Mouse (Mus musculus) embryonic facial prominence, embryonic 11.5 days (tissue): ENCODE measurements around the gene Muc3. TPM values are rescaled to one million over a fixed set of nuclear protein-coding genes. Genes with fewer than 3 reads are reported as not detected.
"Not testable (repeated sequence)": the region's sequence is repeated elsewhere in the genome, so short reads cannot be mapped to it uniquely, and the experiment has no call there.

Experiments
- ATAC-seq: fragments of 200-750 bp; cut with Nextera tagmentation; replicated peaks from 2 replicates; pipeline ENCODE4 v1.8.0; 2017; ENCODE audit warnings: low read depth; ENCODE audit not compliant: insufficient number of reproducible peaks, low FRiP score, low TSS enrichment
- DNase-seq: peaks from one replicate; pipeline ENCODE4 v3.0.0-alpha.2; 2015; ENCODE audit warnings: low spot score
- H3K27ac ChIP-seq: fragments of 300-500 bp; sonication (generic); replicated peaks from 2 replicates; pipeline ENCODE4 v1.5.1; 2014; ENCODE audit warnings: mild to moderate bottlenecking, low read depth, low read length, control low read depth
- H3K27me3 ChIP-seq: fragments of 300-500 bp; sonication (generic); 2 replicates; pipeline ENCODE4 v1.6.1; 2014; ENCODE audit warnings: mild to moderate bottlenecking, low read length, moderate library complexity, mixed read lengths; ENCODE audit not compliant: control insufficient read depth, insufficient read depth
- H3K36me3 ChIP-seq: fragments of 300-500 bp; sonication (generic); replicated peaks from 2 replicates; pipeline ENCODE4 v1.6.1; 2014; ENCODE audit warnings: low read depth, mild to moderate bottlenecking, low read length, moderate library complexity, mixed read lengths; ENCODE audit not compliant: control insufficient read depth, insufficient read depth
- H3K4me1 ChIP-seq: fragments of 300-500 bp; sonication (generic); 2 replicates; pipeline ENCODE4 v1.6.1; 2014; ENCODE audit warnings: low read length, mixed read lengths; ENCODE audit not compliant: control insufficient read depth, insufficient read depth
- H3K4me2 ChIP-seq: fragments of 300-500 bp; sonication (generic); 2 replicates; pipeline ENCODE4 v1.6.1; 2014; ENCODE audit warnings: low read depth, mild to moderate bottlenecking, control low read depth, low read length, moderate library complexity
- H3K4me3 ChIP-seq: fragments of 300-500 bp; sonication (generic); 2 replicates; pipeline ENCODE4 v1.5.1; 2014; ENCODE audit warnings: low read depth, low read length, control low read depth
- H3K9ac ChIP-seq: fragments of 300-500 bp; sonication (generic); replicated peaks from 2 replicates; pipeline ENCODE4 v1.6.1; 2014; ENCODE audit warnings: mild to moderate bottlenecking, control low read depth, low read length
- H3K9me3 ChIP-seq: fragments of 300-500 bp; sonication (generic); replicated peaks from 2 replicates; pipeline ENCODE4 v1.6.1; 2016; ENCODE audit warnings: mild to moderate bottlenecking, low read length, inconsistent platforms, mixed read lengths; ENCODE audit not compliant: control insufficient read depth
- WGBS: fragments of 180-500 bp; shearing (Covaris S2); extraction: QIAGEN DNeasy Blood & Tissue Kit; methylation state at CpG from one replicate; pipeline ENCODE4 v1.1.7; 2014; 5-methylcytosine and 5-hydroxymethylcytosine counted together
- polyA plus RNA-seq: library from polyadenylated mRNA; unstranded; fragments of >200 nt; fragmentation: Nextera tagmentation; extraction: Ambion mirVana; gene quantifications from 2 replicates; pipeline ENCODE4 v1.2.1, GENCODE M21; 2014

The Muc3 gene
- polyA plus RNA-seq, result not detected in 2 replicates

DNA sequence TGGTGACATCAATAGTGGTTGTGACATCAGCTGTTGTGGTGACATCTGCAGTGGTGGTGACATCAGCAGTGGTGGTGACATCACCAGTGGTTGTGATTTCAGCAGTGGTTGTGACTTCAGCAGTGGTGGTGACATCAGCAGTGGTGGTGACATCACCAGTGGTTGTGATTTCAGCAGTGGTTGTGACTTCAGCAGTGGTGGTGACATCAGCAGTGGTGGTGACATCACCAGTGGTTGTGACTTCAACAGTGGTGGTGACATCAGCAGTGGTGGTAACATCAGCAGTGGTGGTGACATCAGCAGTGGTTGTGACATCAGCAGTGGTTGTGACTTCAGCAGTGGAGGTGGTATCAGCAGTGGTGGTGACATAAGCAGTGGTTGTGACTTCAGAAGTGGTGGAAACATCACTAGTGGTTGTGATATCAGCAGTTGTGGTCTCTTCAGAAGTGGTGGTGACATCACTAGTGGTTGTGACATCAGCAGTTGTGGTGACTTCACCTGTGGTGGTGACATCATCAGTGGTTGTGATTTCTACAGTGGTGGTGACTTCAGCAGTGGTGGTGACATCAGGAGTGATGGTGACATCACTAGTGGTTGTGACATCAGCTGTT lies at the start of gene Muc3:
Gene Muc3 (minus strand): TSS at position 51 of the 611 bp plus-strand sequence.
- not testable (repeated sequence) for H3K4me3 ChIP-seq, H3K36me3 ChIP-seq, H3K27me3 ChIP-seq, H3K4me2 ChIP-seq, ATAC-seq, H3K9ac ChIP-seq, DNase-seq, H3K27ac ChIP-seq, H3K4me1 ChIP-seq, H3K9me3 ChIP-seq

- no peak overlapping the region for H3K4me3 ChIP-seq
- WGBS, result 83% methylated on average over 8 of the region's 8 CpGs
- H3K36me3 ChIP-seq, result no peaks in the 10 kb centered on the region
- no peak overlapping the region for H3K4me2 ChIP-seq
- H3K27ac ChIP-seq, result no peak overlapping the region
- H3K9me3 ChIP-seq, result no peaks in the 10 kb centered on the region
- no peak for DNase-seq
- no peak overlapping the region for H3K9ac ChIP-seq
- no peaks in the 10 kb centered on the region for H3K4me1 ChIP-seq
- ATAC-seq, result no peak
- H3K27me3 ChIP-seq, result no peaks in the 10 kb centered on the region
Observed at GRCm38 (mm10) chr5:137194488-137195120, 45.5 kb upstream of the Muc3 start.

DNA sequence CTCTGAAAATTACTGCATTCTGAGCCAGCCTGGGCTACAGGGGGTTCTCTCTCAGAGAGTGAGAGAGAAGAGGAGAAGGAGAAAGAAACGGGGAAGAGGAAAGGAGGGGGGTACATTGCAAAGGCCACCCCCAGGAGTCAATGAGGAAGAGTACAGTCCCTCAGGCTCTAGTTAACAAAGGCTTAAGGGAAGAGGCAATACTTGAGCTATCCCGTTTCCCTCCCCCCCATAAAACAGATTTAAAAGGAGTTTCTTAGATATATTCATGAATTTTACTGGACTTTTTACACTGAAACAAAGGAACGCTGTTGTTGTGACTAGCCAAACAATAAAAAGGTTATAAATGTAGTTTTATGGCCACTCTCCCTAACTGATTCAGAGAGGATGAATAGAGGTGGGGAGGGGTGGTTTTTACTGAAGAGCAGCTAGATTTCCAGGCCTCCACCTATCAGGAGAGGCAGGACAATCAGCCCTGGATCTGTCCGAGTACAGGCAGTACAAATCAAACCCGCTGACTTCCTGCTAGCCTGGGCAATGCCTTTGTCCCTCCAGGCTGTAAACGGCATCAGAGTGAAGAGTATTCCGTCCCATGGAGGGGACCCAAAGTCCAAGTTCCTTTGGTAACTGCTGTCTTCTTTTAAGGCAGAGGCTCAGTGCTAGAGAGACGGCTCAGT lies 44.3 kb upstream of the Muc3 start:
- 70% methylated on average over 8 of the region's 8 CpGs for WGBS
- H3K4me1 ChIP-seq, result no peaks in the 10 kb centered on the region
- ATAC-seq, result no peak
- no peak overlapping the region for H3K27ac ChIP-seq
- no peaks in the 10 kb centered on the region for H3K27me3 ChIP-seq
- no peak overlapping the region for H3K4me2 ChIP-seq
- DNase-seq, result no peak
- no peak overlapping the region for H3K9ac ChIP-seq
- no peaks in the 10 kb centered on the region for H3K36me3 ChIP-seq
- H3K9me3 ChIP-seq, result no peaks in the 10 kb centered on the region
- H3K4me3 ChIP-seq, result no peak overlapping the region

- WGBS, result under 1% methylated on average over 34 of the region's 34 CpGs
- H3K4me3 ChIP-seq, result peak overlapping the region; percentile 48
- no peaks in the 10 kb centered on the region for H3K36me3 ChIP-seq
- no peaks in the 10 kb centered on the region for H3K4me1 ChIP-seq
- ATAC-seq (no peak), DNase-seq (peak; percentile 45)
- peak overlapping the region; percentile 73 for H3K9ac ChIP-seq
- H3K27me3 ChIP-seq, result no peaks in the 10 kb centered on the region
- no peaks in the 10 kb centered on the region for H3K9me3 ChIP-seq
- no peak overlapping the region for H3K27ac ChIP-seq
- H3K4me2 ChIP-seq, result peak overlapping the region; percentile 67
Observed at GRCm38 (mm10) chr5:137189326-137189725, 40.2 kb upstream of the Muc3 start.

GRCm38 (mm10) chr5:137185362-137185761 lies 36.2 kb upstream of the Muc3 start:
- no peaks in the 10 kb centered on the region for H3K36me3 ChIP-seq
- DNase-seq (no peak), ATAC-seq (no peak)
- H3K27ac ChIP-seq, result no peak overlapping the region
- no peak overlapping the region for H3K9ac ChIP-seq
- 89% methylated on average over 8 of the region's 8 CpGs for WGBS
- H3K4me1 ChIP-seq, result no peaks in the 10 kb centered on the region
- H3K27me3 ChIP-seq, result no peaks in the 10 kb centered on the region
- no peak overlapping the region for H3K4me2 ChIP-seq
- H3K4me3 ChIP-seq, result no peak overlapping the region
- H3K9me3 ChIP-seq, result no peaks in the 10 kb centered on the region

GRCm38 (mm10) chr5:137179646-137180374 lies 30.7 kb upstream of the Muc3 start:
- Histone ChIP-seq H3K27me3 (no peaks in the 10 kb centered on the region), H3K9ac (no peak overlapping the region), H3K9me3 (no peaks in the 10 kb centered on the region), H3K4me1 (no peaks in the 10 kb centered on the region), H3K27ac (no peak overlapping the region), H3K36me3 (no peaks in the 10 kb centered on the region), H3K4me3 (no peak overlapping the region), H3K4me2 (no peak overlapping the region)
- no peak for ATAC-seq
- DNase-seq, result no peak
- WGBS, result 79% methylated on average over 8 of the region's 8 CpGs

DNA sequence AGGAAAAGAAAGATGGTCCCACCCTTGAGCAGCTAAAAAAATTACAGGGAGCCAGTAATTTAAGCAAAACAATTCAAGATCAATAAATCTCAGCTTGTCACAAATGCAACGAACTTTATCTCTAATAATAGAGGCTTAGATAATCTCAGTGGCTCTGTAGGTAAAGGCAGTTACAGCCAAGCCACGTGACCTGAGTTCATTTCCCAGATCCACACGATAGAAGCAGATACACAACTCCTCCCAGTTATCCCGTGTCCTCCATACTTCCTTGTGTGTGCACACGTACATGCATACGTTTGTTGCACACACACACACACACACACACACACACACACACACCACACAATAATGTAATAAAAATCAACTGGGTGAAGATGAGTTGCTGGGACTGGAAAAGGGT lies 24.8 kb upstream of the Muc3 start:
- Histone ChIP-seq H3K9ac (no peak overlapping the region), H3K4me1 (no peaks in the 10 kb centered on the region), H3K27me3 (no peaks in the 10 kb centered on the region), H3K9me3 (no peaks in the 10 kb centered on the region), H3K4me2 (no peak overlapping the region), H3K4me3 (no peak overlapping the region), H3K36me3 (no peaks in the 10 kb centered on the region), H3K27ac (no peak overlapping the region)
- no peak for ATAC-seq
- WGBS, result 80% methylated on average over 6 of the region's 6 CpGs
- no peak for DNase-seq

DNA sequence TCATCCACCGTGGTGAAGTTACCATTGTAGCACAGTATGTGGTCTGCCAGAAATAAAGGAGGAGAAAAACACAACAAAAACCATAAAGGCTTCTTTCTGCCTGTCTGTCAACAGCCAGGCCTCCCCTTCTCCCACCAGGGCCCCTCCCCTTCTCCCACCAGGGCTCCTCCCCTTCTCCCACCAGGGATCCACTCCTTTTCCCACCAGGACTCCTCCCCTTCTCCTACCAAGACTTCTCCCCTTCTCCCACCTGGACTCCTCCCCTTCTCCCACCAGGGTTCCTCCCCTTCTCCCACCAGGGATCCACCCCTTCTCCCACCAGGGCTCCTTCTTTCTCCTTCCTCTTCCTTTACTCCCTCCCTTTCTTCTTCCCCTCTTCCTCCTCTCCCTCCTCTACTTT lies 23.5 kb upstream of the Muc3 start:
- Histone ChIP-seq H3K9ac (no peak overlapping the region), H3K36me3 (no peaks in the 10 kb centered on the region), H3K4me2 (no peak overlapping the region), H3K27ac (no peak overlapping the region), H3K4me1 (no peaks in the 10 kb centered on the region), H3K9me3 (no peaks in the 10 kb centered on the region), H3K27me3 (no peaks in the 10 kb centered on the region), H3K4me3 (no peak overlapping the region)
- ATAC-seq (no peak), DNase-seq (no peak)
- 16% methylated on average over 1 of the region's 1 CpGs for WGBS
